Mouse (Mus musculus) mesoderm, embryonic 11.5 days (tissue): Measurements from ENCODE around the gene Pdcd6.

Experiments used
- DNase-seq: peaks from one replicate; pipeline ENCODE4 v3.0.0-alpha.2; 2012; ENCODE audit warnings: low read depth, low spot score

The Pdcd6 gene

GRCm38 (mm10) chr13:74317170-74317849 lies at the start of gene Pdcd6:
Gene Pdcd6 (minus strand): TSS chr13:74317580.
- peak; percentile 93 for DNase-seq

GRCm38 (mm10) chr13:74363859-74364235 lies 46.5 kb upstream of the Pdcd6 start, which contains the start of gene Lrrc14b:
Gene Lrrc14b (minus strand): TSS chr13:74364005.
- DNase-seq = no peak

- no peak for DNase-seq
Observed at GRCm38 (mm10) chr13:74363176-74363858, 45.9 kb upstream of the Pdcd6 start.

- DNase-seq = no peak
Observed at GRCm38 (mm10) chr13:74362218-74362617, 44.8 kb upstream of the Pdcd6 start.

- DNase-seq = no peak
Observed at GRCm38 (mm10) chr13:74356491-74356890, 39.1 kb upstream of the Pdcd6 start.

GRCm38 (mm10) chr13:74350435-74350906 lies 33.1 kb upstream of the Pdcd6 start:
- no peak for DNase-seq

GRCm38 (mm10) chr13:74349566-74350434 lies 32.4 kb upstream of the Pdcd6 start, which contains the start of the genes Sdha and Ccdc127:
Gene Sdha (minus strand): TSS chr13:74350280.
Gene Ccdc127 (plus strand): TSS chr13:74350309.
- peak; percentile 98 for DNase-seq

- peak; percentile 44 for DNase-seq
Observed at GRCm38 (mm10) chr13:74341036-74341435, 23.7 kb upstream of the Pdcd6 start.

GRCm38 (mm10) chr13:74329321-74329720 lies 11.9 kb upstream of the Pdcd6 start:
- DNase-seq = no peak

- no peak for DNase-seq
Observed at GRCm38 (mm10) chr13:74316789-74317169, 601 bp downstream of the Pdcd6 start.

- DNase-seq = no peak
Observed at GRCm38 (mm10) chr13:74316386-74316785, 994 bp downstream of the Pdcd6 start.

- DNase-seq = no peak
Observed at GRCm38 (mm10) chr13:74314616-74315015, 2.8 kb downstream of the Pdcd6 start.

- no peak for DNase-seq
Observed at GRCm38 (mm10) chr13:74305780-74306179, 11.6 kb downstream of the Pdcd6 start.

- no peak for DNase-seq
Observed at GRCm38 (mm10) chr13:74305380-74305779, 12.0 kb downstream of the Pdcd6 start.

- DNase-seq = no peak
Observed at GRCm38 (mm10) chr13:74302050-74303037, 15.0 kb downstream of the Pdcd6 start.

GRCm38 (mm10) chr13:74301607-74301984 lies 15.8 kb downstream of the Pdcd6 start:
- no peak for DNase-seq

- DNase-seq = peak; percentile 76
Observed at GRCm38 (mm10) chr13:74300925-74301606, 16.3 kb downstream of the Pdcd6 start.

- no peak for DNase-seq
Observed at GRCm38 (mm10) chr13:74296376-74296775, 21.0 kb downstream of the Pdcd6 start.

GRCm38 (mm10) chr13:74292167-74292566 lies 25.2 kb downstream of the Pdcd6 start, which contains the start of gene Ahrr:
Gene Ahrr (minus strand): TSS chr13:74292331.
- DNase-seq = peak; percentile 56

GRCm38 (mm10) chr13:74289646-74290045 lies 27.7 kb downstream of the Pdcd6 start:
- no peak for DNase-seq
